Mouse (Mus musculus) testis, postnatal 10 days (tissue): ENCODE data around the gene 1700029P11Rik.
"Not testable (repeated sequence)": the region's sequence is repeated elsewhere in the genome, so short reads cannot be mapped to it uniquely, and the experiment has no call there.

ENCODE experiments used
- DNase-seq: peaks from one replicate; pipeline ENCODE4 v3.0.0; 2021; ENCODE audit warnings: low spot score

Gene 1700029P11Rik

GRCm38 (mm10) chr15:81957598-81957997, 22.7 kb upstream of the 1700029P11Rik start:
- no peak for DNase-seq

GRCm38 (mm10) chr15:81958906-81959305, 21.4 kb upstream of the 1700029P11Rik start:
- DNase-seq, result no peak

GRCm38 (mm10) chr15:81960171-81961077, 19.9 kb upstream of the 1700029P11Rik start, which contains the start of gene Pmm1:
Gene Pmm1, minus strand, starts transcription at chr15:81960930.
- DNase-seq, result peak; percentile 100

GRCm38 (mm10) chr15:81961078-81961451, 19.3 kb upstream of the 1700029P11Rik start:
- no peak for DNase-seq

- DNase-seq, result no peak
Measured at GRCm38 (mm10) chr15:81964262-81964661, 16.1 kb upstream of the 1700029P11Rik start.

- DNase-seq, result no peak
Measured at GRCm38 (mm10) chr15:81964980-81965545, 15.3 kb upstream of the 1700029P11Rik start.

GRCm38 (mm10) chr15:81966062-81966829, 14.1 kb upstream of the 1700029P11Rik start:
- DNase-seq, result no peak

GRCm38 (mm10) chr15:81967821-81968220, 12.5 kb upstream of the 1700029P11Rik start:
- DNase-seq, result no peak

- no peak for DNase-seq
Measured at GRCm38 (mm10) chr15:81968447-81968846, 11.9 kb upstream of the 1700029P11Rik start.

GRCm38 (mm10) chr15:81969173-81969572, 11.2 kb upstream of the 1700029P11Rik start:
- DNase-seq, result no peak

- not testable (repeated sequence) for DNase-seq
Measured at GRCm38 (mm10) chr15:81969635-81970034, 10.7 kb upstream of the 1700029P11Rik start.

- DNase-seq, result not testable (repeated sequence)
Measured at GRCm38 (mm10) chr15:81970498-81970897, 9.8 kb upstream of the 1700029P11Rik start.

- not testable (repeated sequence) for DNase-seq
Measured at GRCm38 (mm10) chr15:81975156-81975555, 5.2 kb upstream of the 1700029P11Rik start.

GRCm38 (mm10) chr15:81982173-81982572, 1.8 kb downstream of the 1700029P11Rik start:
- no peak for DNase-seq

- no peak for DNase-seq
Measured at GRCm38 (mm10) chr15:81985267-81986161, 5.2 kb downstream of the 1700029P11Rik start.

- DNase-seq, result no peak
Measured at GRCm38 (mm10) chr15:81987646-81988045, 7.3 kb downstream of the 1700029P11Rik start, which contains the start of gene Xrcc6. Gene Xrcc6, plus strand, starts transcription at chr15:81987835.

GRCm38 (mm10) chr15:81989371-81990062, 9.2 kb downstream of the 1700029P11Rik start:
- peak; percentile 92 for DNase-seq

GRCm38 (mm10) chr15:81990549-81990948, 10.2 kb downstream of the 1700029P11Rik start:
- DNase-seq, result no peak

GRCm38 (mm10) chr15:81993992-81994391, 13.7 kb downstream of the 1700029P11Rik start:
- no peak for DNase-seq

- DNase-seq, result no peak
Measured at GRCm38 (mm10) chr15:82004257-82004656, 23.9 kb downstream of the 1700029P11Rik start.

GRCm38 (mm10) chr15:82011947-82012346, 31.6 kb downstream of the 1700029P11Rik start:
- DNase-seq, result no peak
